Mouse (Mus musculus) hematopoietic multipotent progenitor cell, adult 10-12 weeks (in vitro differentiated cells): ENCODE measurements around the gene Vmn1r223. TPM values are rescaled to one million over a fixed set of nuclear protein-coding genes. Genes with fewer than 3 reads are reported as not detected.

Experiments
- polyA plus RNA-seq: library from polyadenylated mRNA; stranded (reverse); fragments of >175 nt; gene quantifications from 2 replicates; pipeline ENCODE4 v1.2.3, GENCODE M21; 2012; ENCODE audit warnings: low replicate concordance

Vmn1r223 gene
- polyA plus RNA-seq, result not detected in 2 replicates

DNA sequence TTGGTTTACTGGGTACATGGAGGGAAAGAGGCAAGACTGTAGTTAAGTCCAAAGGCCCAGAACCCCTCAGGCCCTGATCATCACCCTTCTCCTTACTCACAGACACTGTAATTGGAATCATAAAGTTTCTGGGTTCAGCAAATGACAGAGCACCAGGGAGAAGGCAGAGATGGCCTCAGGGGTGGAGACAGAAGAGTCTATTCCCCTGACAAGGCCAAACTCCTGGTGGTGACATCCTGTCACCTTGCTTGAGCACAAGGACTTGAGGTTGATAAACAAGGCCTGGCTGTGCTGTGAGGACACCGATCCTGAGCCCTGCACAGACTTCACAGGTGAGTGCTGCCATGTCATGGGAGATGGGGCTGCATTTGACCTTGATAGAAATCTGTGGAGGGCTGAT is at the start of gene Vmn1r223:
Gene Vmn1r223, plus strand, starts transcription at position 301 of the 400 bp plus-strand sequence.

DNA sequence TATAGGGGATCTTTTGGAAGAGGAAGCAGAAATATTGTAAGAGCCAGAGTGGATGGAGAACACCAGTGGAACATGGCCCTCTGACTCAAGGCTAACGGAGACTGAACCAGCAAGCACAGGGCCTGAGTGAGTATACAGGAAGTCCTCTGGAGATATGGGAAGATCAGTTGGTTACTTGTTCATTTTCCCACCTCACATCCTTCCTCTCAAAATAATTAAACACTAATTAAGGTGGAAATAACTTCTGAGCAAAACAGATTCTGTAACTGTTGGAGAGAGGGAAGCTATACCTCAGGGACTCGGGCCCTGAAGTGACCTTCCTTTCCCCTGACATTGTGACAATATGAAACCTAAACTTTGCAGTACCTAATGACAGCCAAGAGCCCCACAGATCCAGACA is 33.1 kb upstream of the Vmn1r223 start, which contains the start of gene Vmn1r221:
Gene Vmn1r221, plus strand, starts transcription at position 301 of the 400 bp plus-strand sequence.

DNA sequence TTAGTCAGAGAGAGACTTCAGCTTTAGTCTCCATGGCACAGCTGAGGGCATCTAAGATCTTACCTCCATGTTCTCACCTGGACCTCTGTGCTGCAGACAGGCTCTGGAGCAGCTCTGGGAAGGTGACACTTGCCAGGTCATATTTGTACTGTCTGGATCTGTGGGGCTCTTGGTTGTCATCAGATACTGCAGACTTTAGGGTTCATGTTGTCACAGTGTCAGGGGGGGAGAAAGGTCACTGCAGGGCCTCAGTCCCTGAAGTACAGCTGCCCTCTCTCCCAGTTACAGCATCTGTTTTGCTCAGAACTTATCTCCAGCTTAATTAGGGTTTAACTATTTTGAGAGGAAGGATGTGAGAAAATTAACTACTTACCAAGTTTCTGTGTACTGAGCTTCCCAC is 11.1 kb upstream of the Vmn1r223 start, which contains the start of gene Vmn1r222:
Gene Vmn1r222, minus strand, starts transcription at position 101 of the 400 bp plus-strand sequence.

Other genes starting within 250 kb of the Vmn1r223 start
- gene Vmn1r213, start 239.5 kb upstream of the Vmn1r223 start, polyA plus RNA-seq, result not detected in 2 replicates
- gene Vmn1r214, start 216.7 kb upstream of the Vmn1r223 start, polyA plus RNA-seq, result not detected in 2 replicates
- not detected in 2 replicates for gene Vmn1r215, start 179.1 kb upstream of the Vmn1r223 start, polyA plus RNA-seq
- gene Vmn1r217, start 128.9 kb upstream of the Vmn1r223 start, polyA plus RNA-seq, result 0.02 TPM in 1 of 2 replicates, not detected in the other
- not detected in 2 replicates for gene Vmn1r218, start 114.0 kb upstream of the Vmn1r223 start, polyA plus RNA-seq
- not detected in 2 replicates for gene Vmn1r219, start 87.8 kb upstream of the Vmn1r223 start, polyA plus RNA-seq
- gene Vmn1r220, start 59.2 kb upstream of the Vmn1r223 start, polyA plus RNA-seq, result not detected in 2 replicates
- not detected in 2 replicates for gene Vmn1r221, start 33.0 kb upstream of the Vmn1r223 start, polyA plus RNA-seq
- gene Vmn1r222, start 11.2 kb upstream of the Vmn1r223 start, polyA plus RNA-seq, result not detected in 2 replicates
- gene Zfp322a, start 122.1 kb downstream of the Vmn1r223 start, polyA plus RNA-seq, result 0.58 and 1.2 TPM in 2 replicates
- 4.2 and 5.2 TPM in 2 replicates for gene Abt1, start 176.7 kb downstream of the Vmn1r223 start, polyA plus RNA-seq
- 0.04 TPM in 1 of 2 replicates, not detected in the other for gene Btn1a1, start 218.8 kb downstream of the Vmn1r223 start, polyA plus RNA-seq
- gene Btn2a2, start 241.7 kb downstream of the Vmn1r223 start, polyA plus RNA-seq, result not detected in 2 replicates